Comparison of ENCODE assay signal across 9 mouse cellular contexts in genomic region chr17:55956591-55956990, GRCm38 (mm10). TPM values are rescaled to one million over a fixed set of nuclear protein-coding genes. Genes with fewer than 3 reads are reported as not detected.
DNase-seq lines count a peak whose midpoint lies in the region; ATAC-seq lines count a peak whose summit lies in the region.
"Had no signal": no experiment of that assay in that cellular context is flagged by ENCODE, and none has a peak within 500 bp of the region (broad histone marks: within the 10 kb centered on the region; RNA-seq: fewer than 3 reads in every experiment).

No protein-coding gene starts in this region.

- peak overlapping the region; percentile 20; the same call in 1 of the 2 replicates for H3K9ac ChIP-seq in kidney, embryonic 16.5 days (replicated peaks; ENCODE audit: low read length)
- H3K9ac ChIP-seq in embryonic facial prominence, embryonic 12.5 days: peak overlapping the region; percentile 47; the same call in 1 of the 2 replicates
- H3K9ac ChIP-seq in hindbrain, embryonic 13.5 days: peak overlapping the region; percentile 70
- H3K9ac ChIP-seq in midbrain, embryonic 12.5 days (replicated peaks): peak overlapping the region; percentile 64; the same call in 1 of the 2 replicates

- H3K36me3 ChIP-seq in kidney, embryonic 16.5 days (ENCODE audit: insufficient read depth, low read length): peaks cover 4% of the 10 kb centered on the region; the same call in 1 of the 2 replicates
- H3K36me3 ChIP-seq in embryonic facial prominence, embryonic 12.5 days: no peaks in the 10 kb centered on the region
- peaks cover 10% of the 10 kb centered on the region for H3K36me3 ChIP-seq in hindbrain, embryonic 13.5 days
- H3K36me3 ChIP-seq in midbrain, embryonic 12.5 days: peaks cover 4% of the 10 kb centered on the region; the same call in 1 of the 2 replicates

- H3K27me3 ChIP-seq in kidney, embryonic 16.5 days (ENCODE audit: insufficient read depth, low read length): peaks cover 4% of the 10 kb centered on the region; the same call in 1 of the 2 replicates
- H3K27me3 ChIP-seq in embryonic facial prominence, embryonic 12.5 days: peaks cover 11% of the 10 kb centered on the region
- peaks cover 23% of the 10 kb centered on the region for H3K27me3 ChIP-seq in hindbrain, embryonic 13.5 days
- peaks cover 18% of the 10 kb centered on the region for H3K27me3 ChIP-seq in midbrain, embryonic 12.5 days

- WGBS in kidney, embryonic 16.5 days: 37% methylated on average over 6 of the region's 6 CpGs
- 34% methylated on average over 6 of the region's 6 CpGs for WGBS in embryonic facial prominence, embryonic 12.5 days
- WGBS in hindbrain, embryonic 13.5 days: 39% methylated on average over 6 of the region's 6 CpGs
- 41% methylated on average over 6 of the region's 6 CpGs for WGBS in midbrain, embryonic 12.5 days

- peaks cover 20% of the 10 kb centered on the region for H3K4me1 ChIP-seq in kidney, embryonic 16.5 days (ENCODE audit: insufficient read depth, low read length)
- peaks cover 18% of the 10 kb centered on the region for H3K4me1 ChIP-seq in embryonic facial prominence, embryonic 12.5 days
- peaks cover 43% of the 10 kb centered on the region for H3K4me1 ChIP-seq in hindbrain, embryonic 13.5 days (replicated peaks)
- H3K4me1 ChIP-seq in midbrain, embryonic 12.5 days: peaks cover 27% of the 10 kb centered on the region

- H3K27ac ChIP-seq in kidney, embryonic 16.5 days (ENCODE audit: low read length): 0 out of 2 replicates have a peak overlapping the region, but pooled peaks have one; percentile 16
- no peak overlapping the region for H3K27ac ChIP-seq in embryonic facial prominence, embryonic 12.5 days
- peak overlapping the region; percentile 66 for H3K27ac ChIP-seq in hindbrain, embryonic 13.5 days
- peak overlapping the region; percentile 54 for H3K27ac ChIP-seq in midbrain, embryonic 12.5 days (replicated peaks)

- H3K9me3 ChIP-seq in kidney, embryonic 16.5 days (ENCODE audit: low read length): no peaks in the 10 kb centered on the region
- H3K9me3 ChIP-seq in embryonic facial prominence, embryonic 12.5 days: no peaks in the 10 kb centered on the region
- H3K9me3 ChIP-seq in hindbrain, embryonic 13.5 days: no peaks in the 10 kb centered on the region
- no peaks in the 10 kb centered on the region for H3K9me3 ChIP-seq in midbrain, embryonic 12.5 days

- peak overlapping the region; percentile 42 for H3K4me3 ChIP-seq in kidney, embryonic 16.5 days (ENCODE audit: low read length)
- peak overlapping the region; percentile 45 for H3K4me3 ChIP-seq in embryonic facial prominence, embryonic 12.5 days
- H3K4me3 ChIP-seq in hindbrain, embryonic 13.5 days: peak overlapping the region; percentile 48
- peak overlapping the region; percentile 50 for H3K4me3 ChIP-seq in midbrain, embryonic 12.5 days

- ATAC-seq in kidney, embryonic 16.5 days (ENCODE audit: low FRiP score, low TSS enrichment): no peak
- no peak for ATAC-seq in embryonic facial prominence, embryonic 12.5 days (ENCODE audit: insufficient number of reproducible peaks, insufficient read depth, low FRiP score, low TSS enrichment)
- no peak for ATAC-seq in hindbrain, embryonic 13.5 days (ENCODE audit: low FRiP score)
- ATAC-seq in midbrain, embryonic 12.5 days (ENCODE audit: low FRiP score, low read depth): no peak

- DNase-seq in kidney, postnatal 10 days: no peak
- DNase-seq in cerebellum, adult 9-10 months: no peak
- no peak for DNase-seq in cerebellum, adult 9-11 months
- no peak for DNase-seq in gastrocnemius, adult 8-10 months (ENCODE audit: low spot score in 2 of 2)

- H3K4me2 ChIP-seq in kidney, embryonic 16.5 days (replicated peaks; ENCODE audit: low read depth, low read length): peak overlapping the region; percentile 54
- peak overlapping the region; percentile 61 for H3K4me2 ChIP-seq in embryonic facial prominence, embryonic 12.5 days (replicated peaks)
- H3K4me2 ChIP-seq in hindbrain, embryonic 13.5 days: peak overlapping the region; percentile 65
- peak overlapping the region; percentile 84 for H3K4me2 ChIP-seq in midbrain, embryonic 12.5 days (replicated peaks)

RNA-seq across cellular contexts. Expression of gene Yju2, which starts 2.3 kb away (rescaled TPM):
- polyA plus RNA-seq in kidney, embryonic 16.5 days (2015; fragmentation: Nextera tagmentation; extraction: Ambion mirVana): 29.8 and 34.7 TPM in 2 replicates
- 26.8 and 28.3 TPM in 2 replicates for polyA plus RNA-seq in embryonic facial prominence, embryonic 12.5 days (2016; fragmentation: Nextera tagmentation; extraction: Ambion mirVana)
- 23.2 and 25.2 TPM in 2 replicates for polyA plus RNA-seq in hindbrain, embryonic 13.5 days (2015; fragmentation: Nextera tagmentation; extraction: Ambion mirVana)
- 28.7 and 29.4 TPM in 2 replicates for polyA plus RNA-seq in midbrain, embryonic 12.5 days (2016; fragmentation: Nextera tagmentation; extraction: Ambion mirVana)
- 1 to 10 TPM; 7.0 to 9.1 (median 8.1) TPM for total RNA-seq in gastrocnemius, adult 8-10 months (2022)

RNA-seq across cellular contexts. Expression of gene Ebi3, which starts 4.2 kb away (rescaled TPM):
- 2.1 and 2.6 TPM in 2 replicates for polyA plus RNA-seq in kidney, embryonic 16.5 days (2015; fragmentation: Nextera tagmentation; extraction: Ambion mirVana)
- 1.6 and 2.3 TPM in 2 replicates for polyA plus RNA-seq in embryonic facial prominence, embryonic 12.5 days (2016; fragmentation: Nextera tagmentation; extraction: Ambion mirVana)
- 5.0 and 6.8 TPM in 2 replicates for polyA plus RNA-seq in hindbrain, embryonic 13.5 days (2015; fragmentation: Nextera tagmentation; extraction: Ambion mirVana)
- 3.2 and 3.8 TPM in 2 replicates for polyA plus RNA-seq in midbrain, embryonic 12.5 days (2016; fragmentation: Nextera tagmentation; extraction: Ambion mirVana)
- total RNA-seq in gastrocnemius, adult 8-10 months (2022): not detected

RNA-seq across cellular contexts. Expression of gene Zfp119b, which starts 7.3 kb away (rescaled TPM):
- polyA plus RNA-seq in kidney, embryonic 16.5 days (2015; fragmentation: Nextera tagmentation; extraction: Ambion mirVana): 6.3 and 7.8 TPM in 2 replicates
- 4.9 and 6.2 TPM in 2 replicates for polyA plus RNA-seq in embryonic facial prominence, embryonic 12.5 days (2016; fragmentation: Nextera tagmentation; extraction: Ambion mirVana)
- polyA plus RNA-seq in hindbrain, embryonic 13.5 days (2015; fragmentation: Nextera tagmentation; extraction: Ambion mirVana): 8.2 and 8.7 TPM in 2 replicates
- 6.1 and 6.3 TPM in 2 replicates for polyA plus RNA-seq in midbrain, embryonic 12.5 days (2016; fragmentation: Nextera tagmentation; extraction: Ambion mirVana)
- 1 to 10 TPM; 3.9 to 4.3 (median 3.9) TPM for total RNA-seq in gastrocnemius, adult 8-10 months (2022)

RNA-seq across cellular contexts. Expression of gene Shd, which starts 13.7 kb away (rescaled TPM):
- polyA plus RNA-seq in kidney, embryonic 16.5 days (2015; fragmentation: Nextera tagmentation; extraction: Ambion mirVana): 41.6 and 46.0 TPM in 2 replicates
- 41.4 and 46.8 TPM in 2 replicates for polyA plus RNA-seq in embryonic facial prominence, embryonic 12.5 days (2016; fragmentation: Nextera tagmentation; extraction: Ambion mirVana)
- 170 and 182 TPM in 2 replicates for polyA plus RNA-seq in hindbrain, embryonic 13.5 days (2015; fragmentation: Nextera tagmentation; extraction: Ambion mirVana)
- polyA plus RNA-seq in midbrain, embryonic 12.5 days (2016; fragmentation: Nextera tagmentation; extraction: Ambion mirVana): 123 and 131 TPM in 2 replicates
- total RNA-seq in gastrocnemius, adult 8-10 months (2022): under 1 TPM in 2 of 4 experiments, not detected in 2; 0.31 TPM
- total RNA-seq: common myeloid progenitor, adult 5-6 weeks had no signal

RNA-seq across cellular contexts. Expression of gene Fsd1, which starts 29.7 kb away (rescaled TPM):
- polyA plus RNA-seq in kidney, embryonic 16.5 days (2015; fragmentation: Nextera tagmentation; extraction: Ambion mirVana): 21.6 TPM in 2 replicates
- 52.0 and 54.7 TPM in 2 replicates for polyA plus RNA-seq in embryonic facial prominence, embryonic 12.5 days (2016; fragmentation: Nextera tagmentation; extraction: Ambion mirVana)
- 159 and 172 TPM in 2 replicates for polyA plus RNA-seq in hindbrain, embryonic 13.5 days (2015; fragmentation: Nextera tagmentation; extraction: Ambion mirVana)
- 89.8 and 98.3 TPM in 2 replicates for polyA plus RNA-seq in midbrain, embryonic 12.5 days (2016; fragmentation: Nextera tagmentation; extraction: Ambion mirVana)
- not detected for total RNA-seq in gastrocnemius, adult 8-10 months (2022)
- total RNA-seq: common myeloid progenitor, adult 5-6 weeks had no signal

Comparison
In these comparisons a context has a peak if more than half of its experiments do, and no peak if none do; other contexts are left out.
1. H3K9ac ChIP-seq: peak in every context shown above with its lines; median percentile 70 in hindbrain, embryonic 13.5 days; 64 in midbrain, embryonic 12.5 days; 47 in embryonic facial prominence, embryonic 12.5 days; 20 in kidney, embryonic 16.5 days.